Mouse (Mus musculus) ES-CJ7 (cell line): Measurements from ENCODE around the gene Serpina1c.
"Not testable (repeated sequence)": the region's sequence is repeated elsewhere in the genome, so short reads cannot be mapped to it uniquely, and the experiment has no call there.

Experiments
- DNase-seq: peaks from one replicate; pipeline ENCODE4 v3.0.0; 2011; ENCODE audit warnings: low read depth, low spot score

Serpina1c gene

DNA sequence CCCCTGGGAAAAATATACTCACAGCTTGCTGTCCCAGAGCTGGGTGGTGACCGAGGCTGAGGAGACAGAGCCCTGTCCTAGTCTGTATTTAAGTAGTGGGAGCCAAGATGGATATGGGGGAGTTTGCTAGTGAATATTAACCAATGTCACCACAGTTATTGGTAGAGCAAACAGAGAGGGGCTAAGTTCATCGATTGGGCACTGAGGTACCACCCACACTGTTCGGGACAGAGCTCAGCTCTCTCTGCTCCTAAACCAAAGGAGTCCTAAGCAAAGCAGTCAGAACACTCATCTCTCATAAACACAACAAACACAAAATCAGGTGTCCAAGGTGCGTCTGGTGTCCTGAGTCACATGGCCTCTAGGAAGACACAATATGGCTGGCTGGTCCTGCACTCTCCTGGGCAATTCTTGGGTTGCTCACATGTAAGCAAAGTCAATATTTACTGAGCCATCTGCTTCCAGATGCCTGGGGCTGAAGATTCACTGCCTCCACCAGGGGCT lies at the start of gene Serpina1c:
Gene Serpina1c, minus strand, starts transcription at position 51 of the 504 bp plus-strand sequence.
- not testable (repeated sequence) for DNase-seq

DNA sequence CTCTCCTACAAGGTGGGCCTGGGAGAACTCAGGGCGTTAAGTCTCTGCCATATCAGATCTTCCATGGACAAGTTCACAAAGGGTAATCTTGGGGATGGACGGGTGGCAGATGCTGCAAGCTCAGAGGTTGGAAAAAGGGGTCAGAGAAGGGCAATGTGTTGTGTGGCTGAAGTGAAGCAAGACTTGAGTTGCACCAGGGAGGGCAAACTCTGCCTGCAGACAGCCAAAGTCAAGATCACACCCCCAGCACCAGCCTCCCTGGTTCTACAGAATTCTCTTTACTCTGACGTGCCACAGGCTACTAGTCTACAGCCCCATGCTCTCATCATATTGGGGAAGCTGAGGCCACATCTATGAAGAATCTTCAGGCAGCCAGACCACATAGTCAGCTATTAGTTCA lies 48.3 kb upstream of the Serpina1c start:
- DNase-seq, result not testable (repeated sequence)

DNA sequence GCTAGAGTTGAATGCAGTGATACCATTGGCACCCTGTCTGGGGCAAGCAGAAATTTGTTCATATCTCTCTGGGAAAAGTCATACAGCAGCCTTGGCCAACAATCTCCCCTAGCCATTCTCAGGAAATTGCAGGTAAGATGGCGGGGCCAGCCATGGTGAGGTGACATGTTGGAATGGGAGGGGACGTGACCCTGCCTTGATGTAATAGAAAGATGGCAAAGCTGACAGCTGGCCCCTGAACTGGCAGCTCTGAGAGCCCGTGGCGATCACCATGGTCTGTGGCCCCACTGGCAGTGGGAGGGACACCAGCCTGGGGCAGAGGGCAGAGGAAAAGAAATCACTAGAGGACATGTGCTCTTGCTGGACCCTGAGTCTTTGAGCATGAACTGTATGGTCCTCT lies 41.6 kb upstream of the Serpina1c start:
- DNase-seq, result no peak

- not testable (repeated sequence) for DNase-seq
Observed at GRCm38 (mm10) chr12:103909181-103909580, 4.5 kb upstream of the Serpina1c start.

DNA sequence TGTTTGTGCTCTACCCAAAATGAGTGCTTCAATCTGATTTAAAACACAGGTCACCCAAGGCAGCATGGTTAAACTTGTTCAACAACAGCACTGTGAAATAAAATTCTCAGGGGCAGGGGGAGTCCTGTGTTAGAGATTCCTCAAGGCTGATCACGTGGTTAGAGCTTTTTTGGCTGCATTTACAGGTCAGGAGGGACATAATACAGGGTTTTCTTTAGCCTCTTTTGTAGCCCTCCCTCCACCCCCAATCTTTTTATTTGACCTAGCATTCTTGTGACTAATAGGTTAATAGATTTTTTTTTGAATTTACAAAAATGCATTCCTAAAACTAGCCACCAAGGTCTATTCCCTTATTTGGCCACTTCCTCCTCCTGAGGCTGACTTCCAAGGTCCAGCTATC lies 3.1 kb upstream of the Serpina1c start:
- not testable (repeated sequence) for DNase-seq

- DNase-seq, result not testable (repeated sequence)
Observed at GRCm38 (mm10) chr12:103901929-103902328, 2.8 kb downstream of the Serpina1c start.

DNA sequence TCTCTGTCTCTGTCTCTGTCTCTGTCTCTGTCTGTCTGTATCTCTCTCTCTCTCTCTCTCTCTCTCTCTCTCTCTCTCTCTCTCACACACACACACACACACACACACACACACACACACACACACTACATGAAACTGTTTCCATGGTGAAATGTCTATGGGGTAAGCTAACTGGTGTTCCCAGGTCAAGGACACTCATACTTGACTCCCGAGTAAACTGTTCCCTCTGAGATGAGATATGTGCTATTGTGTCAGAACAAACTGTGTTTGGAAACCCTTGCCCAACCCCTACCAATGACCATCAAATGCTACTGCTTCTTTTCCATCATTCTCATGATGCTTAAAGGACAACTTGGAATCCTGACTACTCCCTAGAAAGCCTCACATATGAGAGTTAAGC lies 37.8 kb downstream of the Serpina1c start:
- DNase-seq, result not testable (repeated sequence)

DNA sequence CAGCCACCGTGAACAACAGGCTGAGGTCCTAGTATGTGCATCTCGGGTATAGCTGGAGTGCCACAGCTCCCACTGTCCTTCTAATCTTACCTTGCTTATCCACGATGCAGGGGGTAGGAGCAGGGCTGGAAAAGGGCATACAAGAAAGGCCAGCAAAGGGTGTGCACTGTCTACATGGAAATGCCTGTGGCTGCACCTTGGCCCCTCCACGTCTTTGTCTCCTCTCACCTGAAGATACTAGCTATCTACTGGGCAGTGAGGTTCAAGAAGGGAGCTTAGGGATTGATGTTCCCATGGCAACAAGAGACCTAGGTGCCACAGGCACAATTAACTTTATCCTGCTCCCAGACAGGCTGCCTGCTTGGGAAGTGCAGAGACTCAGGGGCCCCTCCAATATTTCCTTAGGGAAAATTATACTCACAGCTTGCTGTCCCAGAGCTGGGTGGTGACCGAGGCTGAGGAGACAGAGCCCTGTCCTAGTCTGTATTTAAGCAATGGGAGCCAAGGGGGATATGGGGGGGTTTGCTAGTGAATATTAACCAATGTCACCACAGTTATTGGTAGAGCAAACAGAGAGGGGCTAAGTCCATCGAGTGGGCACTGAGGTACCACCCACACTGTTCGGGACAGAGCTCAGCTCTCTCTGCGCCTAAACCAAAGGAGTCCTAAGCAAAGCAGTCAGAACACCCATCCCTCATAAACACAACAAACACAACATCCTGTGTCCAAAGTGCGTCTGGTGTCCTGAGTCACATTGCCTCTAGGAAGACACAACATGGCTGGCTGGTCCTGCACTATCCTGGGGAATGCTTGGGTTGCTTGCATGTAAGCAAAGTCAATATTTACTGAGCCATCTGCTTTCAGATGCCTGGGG lies 41.3 kb downstream of the Serpina1c start, which contains the start of gene Serpina1a:
Gene Serpina1a, minus strand, starts transcription at position 462 of the 874 bp plus-strand sequence.
- not testable (repeated sequence) for DNase-seq

DNA sequence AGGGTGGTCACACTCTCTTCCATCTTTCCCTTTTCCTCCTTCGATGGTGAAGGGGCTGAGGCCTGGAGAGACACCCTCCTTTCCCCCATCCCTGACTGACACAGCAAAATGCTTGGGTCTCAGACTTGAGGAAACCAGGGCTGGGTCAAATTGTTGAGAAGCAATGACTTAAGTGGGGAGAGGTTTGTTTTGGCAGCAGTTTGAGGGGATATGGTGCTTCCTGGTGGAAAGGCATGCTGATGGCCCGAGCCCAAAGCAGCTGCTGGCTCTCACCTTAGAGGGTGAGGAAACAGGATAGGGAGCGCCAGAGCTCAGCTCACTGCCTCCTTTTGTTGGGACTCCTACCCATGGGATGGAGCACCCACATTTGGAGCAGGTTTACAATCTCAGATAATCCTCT lies 43.7 kb downstream of the Serpina1c start:
- no peak for DNase-seq

GRCm38 (mm10) chr12:103860571-103860970 lies 44.1 kb downstream of the Serpina1c start:
- not testable (repeated sequence) for DNase-seq

GRCm38 (mm10) chr12:103859584-103859983 lies 45.1 kb downstream of the Serpina1c start:
- DNase-seq, result not testable (repeated sequence)

DNA sequence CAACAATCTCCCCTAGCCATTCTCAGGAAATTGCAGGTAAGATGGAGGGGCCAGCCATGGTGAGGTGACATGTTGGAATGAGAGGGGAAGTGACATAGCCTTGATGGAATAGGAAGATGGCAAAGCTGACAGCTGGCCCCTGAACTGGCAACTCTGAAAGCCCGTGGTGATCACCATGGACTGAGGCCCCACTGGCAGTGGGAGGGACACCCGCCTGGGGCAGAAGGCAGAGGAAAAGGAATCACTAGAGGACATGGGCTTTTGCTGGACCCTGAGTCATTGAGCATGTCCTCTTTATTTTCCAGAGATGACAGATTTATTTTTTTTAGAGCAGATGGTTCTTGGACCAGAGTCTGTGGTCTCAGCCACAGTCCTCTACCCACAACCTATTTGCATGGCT lies 51.7 kb downstream of the Serpina1c start:
- not testable (repeated sequence) for DNase-seq
